Mouse (Mus musculus) testis, adult 2 months (tissue): Measurements from ENCODE around the gene Pon1.

Experiments used
- CTCF ChIP-seq: fragments of 200-500 bp; IDR thresholded peaks from 2 replicates; pipeline ENCODE4 v1.5.1; 2012; ENCODE audit warnings: low read depth, mild to moderate bottlenecking, inconsistent platforms, low read length, moderate library complexity; ENCODE audit not compliant: control insufficient read depth, insufficient read depth, insufficient replicate concordance
- POLR2A ChIP-seq: fragments of 200-500 bp; IDR thresholded peaks from 2 replicates; pipeline ENCODE4 v1.6.1; 2012; ENCODE audit warnings: low read depth, mild to moderate bottlenecking, inconsistent platforms, low read length, moderate library complexity; ENCODE audit not compliant: control insufficient read depth

DNA sequence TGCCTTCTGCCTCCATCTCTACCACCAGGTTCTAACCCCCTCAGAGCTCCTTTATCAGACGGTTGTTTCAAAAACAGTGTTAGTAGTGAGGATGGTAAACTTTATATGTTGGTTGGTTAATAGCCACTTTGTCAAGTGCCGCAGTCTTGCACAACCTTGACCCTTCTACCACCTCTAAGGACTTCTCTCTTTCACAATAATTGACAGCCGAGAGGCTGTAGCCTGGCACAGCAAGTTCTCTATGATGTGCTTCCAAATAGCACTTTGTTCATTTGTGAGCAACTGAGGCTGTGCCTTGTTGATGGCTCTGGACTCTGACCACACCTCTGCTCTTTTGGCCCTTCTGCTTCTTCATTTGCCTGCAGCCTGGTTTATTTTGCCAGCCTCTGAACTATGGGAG is 6.2 kb upstream of the Pon1 start:
- TF ChIP-seq CTCF, result no peak
- no peak for TF ChIP-seq POLR2A
